Mouse (Mus musculus) lung, postnatal 36 days (tissue): Measurements from ENCODE around the gene Pcdh19.

ENCODE experiments used
- DNase-seq: peaks from one replicate; pipeline ENCODE4 v3.0.0; 2022; ENCODE audit warnings: mixed read lengths

The Pcdh19 gene

DNA sequence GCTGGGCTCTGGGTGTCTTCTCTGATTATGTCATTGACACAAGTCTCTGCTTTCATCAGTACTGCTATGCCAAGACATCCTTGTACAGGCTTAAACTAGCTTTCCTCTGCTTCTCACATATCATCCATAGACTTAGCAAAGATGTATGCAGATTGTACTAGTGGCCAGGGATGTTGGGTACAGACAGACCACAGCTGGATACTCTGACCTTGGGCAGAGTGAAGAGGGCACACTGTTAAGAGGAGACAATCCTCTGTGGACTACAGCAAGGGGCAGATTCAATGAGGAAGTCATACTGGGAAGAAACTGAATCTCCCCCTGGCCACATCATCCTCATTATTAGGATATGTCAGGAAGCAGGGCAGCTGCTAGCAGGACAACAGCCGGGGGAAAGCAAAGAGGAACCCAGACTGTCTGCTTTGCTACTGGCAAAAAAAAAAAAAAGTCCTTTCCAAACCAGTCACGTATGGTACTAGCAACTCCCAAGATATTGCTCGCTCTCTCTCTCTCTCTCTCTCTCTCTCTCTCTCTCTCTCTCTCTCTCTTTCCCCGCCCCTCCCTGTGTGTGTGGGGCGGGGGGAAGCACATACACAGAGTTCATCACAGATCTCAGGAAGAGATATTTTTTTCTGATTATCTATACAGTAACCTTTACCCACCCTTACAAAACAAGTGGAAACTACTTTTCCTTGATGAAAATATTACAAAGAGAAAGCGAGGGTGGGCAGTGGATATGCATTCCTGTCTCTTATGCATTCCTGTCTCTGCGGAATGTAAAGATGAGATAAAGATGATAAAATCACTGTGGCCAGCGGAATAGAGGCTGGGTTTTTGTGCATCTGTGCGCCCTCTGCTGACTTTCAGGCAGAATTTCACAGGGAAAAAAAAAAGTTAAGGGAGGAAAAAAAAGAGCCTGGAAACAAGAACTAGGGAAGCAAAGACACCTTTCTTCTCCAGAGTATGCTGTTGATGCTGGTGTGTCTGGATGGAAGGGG is 31.2 kb downstream of the Pcdh19 start:
- no peak for DNase-seq

DNA sequence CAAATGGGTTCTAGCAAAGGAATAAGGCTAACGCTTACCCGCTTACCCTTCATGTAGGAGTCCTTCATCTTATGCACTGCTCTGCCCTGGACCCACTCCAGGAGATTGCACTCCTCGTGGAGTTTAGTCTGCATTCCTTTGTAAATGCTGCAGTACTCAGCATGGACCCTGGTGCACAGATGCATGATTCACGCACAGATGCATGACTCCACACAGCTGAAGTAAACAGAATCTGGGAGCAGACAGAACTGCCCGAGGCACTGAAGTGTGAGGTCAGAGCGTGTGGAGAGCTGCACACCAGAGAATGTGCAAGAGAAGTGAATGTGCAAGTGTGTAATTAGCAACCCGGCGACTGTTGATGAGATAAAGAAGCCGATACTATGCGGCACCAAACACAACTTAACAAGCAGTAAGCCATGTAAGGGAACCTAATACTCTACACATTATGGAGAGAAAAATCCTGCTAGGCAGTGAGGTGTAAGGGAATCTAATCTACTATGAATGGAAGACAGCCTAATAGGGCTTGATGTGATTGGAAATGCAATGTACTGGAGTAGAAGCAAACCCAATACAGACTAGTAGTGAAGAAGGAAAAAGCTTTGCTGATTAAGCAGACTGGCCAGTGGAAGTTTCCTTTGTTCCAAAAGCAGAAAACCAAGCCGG is 32.8 kb downstream of the Pcdh19 start:
- no peak for DNase-seq

DNA sequence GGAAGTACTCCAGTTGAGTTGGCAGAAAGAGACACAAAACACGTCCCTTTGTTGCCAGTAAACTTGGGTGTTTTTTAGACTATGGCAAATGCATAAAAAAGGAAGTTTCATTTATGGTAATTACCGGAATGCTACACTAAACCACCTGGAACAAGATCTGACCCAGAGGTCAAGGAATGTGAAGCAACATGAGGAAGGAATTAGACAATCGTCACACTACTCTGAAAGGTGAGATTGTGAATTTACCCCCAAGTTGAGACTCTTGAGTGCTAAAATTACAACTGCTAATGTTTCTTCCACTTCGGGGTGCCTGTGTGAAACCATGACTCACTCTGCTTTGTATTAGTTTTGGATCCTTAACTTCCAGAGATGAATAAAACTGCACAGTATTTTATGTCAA is 33.6 kb downstream of the Pcdh19 start:
- no peak for DNase-seq

DNA sequence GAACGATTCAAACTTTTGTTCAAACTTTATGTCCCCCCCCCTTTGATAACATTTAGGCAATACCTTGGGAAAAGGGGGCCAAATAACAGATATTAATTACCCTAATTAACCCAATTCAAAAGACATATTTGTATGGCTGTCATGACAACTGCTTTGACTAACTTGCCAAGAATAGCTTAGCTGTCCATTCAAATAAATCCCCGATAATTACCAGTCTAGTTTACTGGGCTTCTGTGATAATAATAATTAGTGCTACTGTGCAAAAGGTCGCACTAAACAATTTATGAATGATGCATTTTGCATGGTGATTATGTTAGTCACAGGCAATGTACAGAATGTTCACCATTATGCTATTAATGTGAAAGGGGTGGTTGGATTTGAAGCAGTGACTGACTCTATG is 35.7 kb downstream of the Pcdh19 start:
- no peak for DNase-seq

DNA sequence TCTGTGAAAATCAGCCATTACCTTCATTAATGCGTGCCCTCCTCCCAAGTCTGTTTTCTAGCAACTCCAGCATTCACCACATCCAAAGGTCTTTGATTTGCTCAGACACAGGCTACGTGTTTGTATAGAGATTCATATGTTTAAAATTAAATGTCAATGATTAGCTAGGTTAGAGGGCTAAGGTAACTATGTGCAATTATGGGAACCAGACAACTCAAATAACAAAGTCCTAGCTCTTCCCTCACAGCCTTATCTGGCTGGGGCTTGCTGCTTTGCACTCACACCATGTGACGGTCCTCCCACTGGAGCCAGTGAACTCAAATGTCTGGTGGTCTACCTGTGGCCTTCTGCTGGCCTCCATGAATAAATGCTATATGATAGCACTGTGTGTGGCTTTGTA is 38.4 kb downstream of the Pcdh19 start:
- no peak for DNase-seq

DNA sequence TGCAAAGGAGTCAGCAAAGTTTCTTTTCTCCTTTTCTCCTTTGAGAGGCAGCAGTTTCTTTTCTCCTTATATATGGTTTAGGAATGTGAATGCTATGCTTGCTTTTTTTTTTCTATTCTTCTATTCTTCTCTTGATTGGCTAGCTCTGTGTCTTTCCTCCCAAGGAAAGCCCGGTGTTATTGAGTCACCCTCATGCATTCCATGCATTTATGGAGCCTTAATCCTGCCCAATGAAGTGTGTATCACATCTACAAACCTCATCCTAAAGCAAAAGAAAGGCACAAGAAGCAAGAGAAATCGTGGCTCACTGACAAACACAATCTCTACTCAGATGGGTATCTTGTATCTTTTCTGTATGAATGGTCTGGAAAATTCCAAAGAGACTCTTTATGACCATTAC is 41.0 kb downstream of the Pcdh19 start:
- no peak for DNase-seq

DNA sequence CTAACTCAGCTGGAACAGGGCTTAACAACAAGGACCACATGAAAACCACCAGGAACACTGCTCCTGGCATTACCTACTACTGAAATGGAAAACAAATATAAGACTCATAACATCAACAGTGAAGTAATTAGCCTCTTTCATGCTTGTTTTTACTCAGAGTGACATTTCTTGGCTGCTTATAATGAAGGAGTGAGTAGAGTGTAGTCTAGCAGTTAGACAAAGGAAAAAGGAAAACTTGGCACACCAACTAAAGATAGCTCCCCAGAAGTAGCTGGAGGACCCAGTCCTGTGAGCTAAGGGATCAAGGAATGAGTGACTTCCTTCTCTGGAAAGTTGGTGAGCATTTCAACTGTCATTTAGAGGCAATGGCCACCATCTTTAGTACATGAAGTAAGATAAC is 49.3 kb downstream of the Pcdh19 start:
- no peak for DNase-seq

DNA sequence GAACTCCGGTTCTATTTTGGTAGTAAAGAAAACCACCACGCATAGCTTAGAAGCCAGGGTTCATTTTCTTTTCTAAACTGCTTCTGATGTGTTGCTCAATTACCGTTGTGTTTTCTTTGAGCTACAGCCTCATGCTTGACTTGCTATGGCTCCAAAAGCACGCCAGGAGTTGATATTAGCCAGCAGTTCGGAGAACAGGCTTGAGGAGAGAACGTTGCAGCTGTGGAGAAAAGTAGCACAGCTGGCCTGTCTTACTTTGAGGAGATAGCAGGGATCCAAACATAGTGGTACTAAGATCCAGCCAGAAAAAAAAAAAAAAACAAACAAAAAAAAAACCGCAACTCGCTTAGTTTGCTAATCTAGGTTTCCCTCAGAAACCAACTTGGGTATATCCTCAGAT is 59.2 kb downstream of the Pcdh19 start:
- peak; percentile 40 for DNase-seq

DNA sequence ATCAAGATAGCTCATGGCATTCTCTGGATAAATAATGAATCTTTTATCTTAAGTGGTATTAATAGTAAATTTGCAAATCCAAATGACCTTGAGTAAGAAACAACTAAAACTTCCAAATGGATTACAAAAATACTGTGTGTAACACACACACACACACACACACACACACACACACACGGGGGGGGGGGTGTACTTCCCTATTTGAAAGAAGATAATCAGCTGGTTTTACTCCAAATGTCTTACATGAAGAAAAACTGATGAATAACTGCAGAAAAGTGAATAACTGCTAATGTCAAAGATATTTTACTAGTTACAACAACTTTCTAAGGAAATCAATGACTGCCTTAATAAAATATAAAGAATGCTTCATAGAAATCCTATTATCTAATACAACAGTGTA is 70.6 kb downstream of the Pcdh19 start:
- DNase-seq = no peak

DNA sequence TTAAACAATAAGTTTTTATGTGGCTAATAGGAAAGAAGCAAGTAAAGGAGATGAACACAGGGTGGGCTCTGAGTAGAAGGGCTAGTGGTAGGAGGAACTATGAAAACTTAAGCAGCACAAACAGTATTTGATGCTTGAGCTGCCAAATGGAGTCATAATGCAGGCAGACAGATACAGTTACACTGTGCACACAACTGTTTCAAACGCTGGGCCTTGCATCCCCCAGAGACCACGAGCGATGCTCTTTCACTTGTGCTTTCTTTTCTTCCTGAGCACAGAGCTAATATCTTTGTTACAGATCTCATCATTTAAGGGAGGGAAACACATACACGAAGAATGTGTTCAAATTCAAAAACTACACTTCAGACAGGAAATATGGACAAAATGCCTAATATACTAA is 83.0 kb downstream of the Pcdh19 start:
- DNase-seq = no peak

DNA sequence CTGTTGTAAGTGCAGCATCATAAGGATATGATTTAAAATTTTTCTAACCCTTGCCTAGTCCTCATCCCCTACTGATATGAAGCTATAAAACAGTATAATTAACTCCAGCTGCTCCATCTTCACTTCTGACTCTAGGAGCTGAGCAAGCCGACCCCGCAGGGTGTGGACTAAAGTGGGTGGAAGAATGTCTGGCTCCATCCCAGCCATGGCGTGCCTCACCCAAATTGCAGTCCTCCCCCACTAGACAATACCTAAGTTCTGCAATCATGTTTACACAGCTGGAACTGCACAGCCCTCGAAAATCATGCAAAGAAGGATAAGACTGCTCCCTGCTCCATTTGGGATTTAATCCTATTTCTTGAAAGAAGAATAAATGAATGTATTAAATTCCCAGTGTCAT is 84.5 kb downstream of the Pcdh19 start:
- peak; percentile 15 for DNase-seq

DNA sequence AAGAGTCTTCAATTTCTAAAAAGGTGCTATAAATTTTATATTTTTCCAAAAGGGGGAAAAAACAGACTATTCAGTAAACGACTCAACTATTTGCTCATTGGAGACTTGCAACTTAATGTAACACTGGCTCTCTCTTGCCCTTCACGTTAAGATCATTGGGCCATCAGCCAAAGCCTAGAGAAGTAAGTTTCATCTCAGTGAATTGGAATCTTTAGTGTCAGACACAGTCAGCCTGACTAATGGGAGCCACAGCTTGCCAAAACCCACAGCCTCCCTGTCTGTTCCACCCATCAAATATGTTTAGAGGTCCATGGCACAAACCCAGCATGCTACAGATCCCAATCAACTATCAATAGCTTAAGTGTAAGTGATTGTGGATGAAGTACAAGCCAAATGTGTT is 86.7 kb downstream of the Pcdh19 start:
- DNase-seq = no peak

DNA sequence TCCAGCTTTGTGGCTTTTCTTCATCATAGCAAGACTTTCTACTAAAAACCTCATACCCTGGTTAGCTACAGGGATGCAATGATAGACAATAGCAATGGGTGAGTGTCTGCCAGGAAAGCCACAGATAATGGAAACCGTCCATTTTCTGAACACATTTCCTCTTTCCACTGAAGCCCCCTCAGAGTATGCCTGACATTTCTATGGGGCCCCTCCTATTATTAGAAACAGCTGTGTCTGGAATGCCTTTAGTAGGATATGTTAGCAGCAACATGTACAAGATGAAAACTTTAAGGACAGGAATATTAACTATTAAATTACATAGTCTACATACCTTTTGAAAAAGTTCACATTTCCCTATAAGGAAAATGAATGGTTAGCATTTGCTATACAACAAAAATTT is 87.1 kb downstream of the Pcdh19 start:
- no peak for DNase-seq

DNA sequence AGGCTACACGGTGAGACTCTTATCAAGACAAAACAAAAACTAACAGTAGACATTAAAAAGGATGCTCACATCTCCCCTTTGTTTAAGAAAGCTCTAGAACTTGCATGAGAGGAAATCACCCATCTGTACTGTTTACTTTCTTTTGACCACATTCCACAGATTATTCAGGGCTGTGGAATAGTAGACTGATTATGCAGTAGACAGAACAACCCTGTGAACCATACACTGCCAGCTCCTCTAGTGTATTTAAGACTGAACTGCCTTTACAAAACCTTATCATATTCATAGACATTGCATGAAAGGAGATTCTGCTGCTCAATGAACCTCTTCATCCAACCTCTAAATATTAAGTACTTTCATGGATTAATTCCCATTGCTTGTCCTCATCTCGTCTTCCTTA is 87.6 kb downstream of the Pcdh19 start:
- no peak for DNase-seq

DNA sequence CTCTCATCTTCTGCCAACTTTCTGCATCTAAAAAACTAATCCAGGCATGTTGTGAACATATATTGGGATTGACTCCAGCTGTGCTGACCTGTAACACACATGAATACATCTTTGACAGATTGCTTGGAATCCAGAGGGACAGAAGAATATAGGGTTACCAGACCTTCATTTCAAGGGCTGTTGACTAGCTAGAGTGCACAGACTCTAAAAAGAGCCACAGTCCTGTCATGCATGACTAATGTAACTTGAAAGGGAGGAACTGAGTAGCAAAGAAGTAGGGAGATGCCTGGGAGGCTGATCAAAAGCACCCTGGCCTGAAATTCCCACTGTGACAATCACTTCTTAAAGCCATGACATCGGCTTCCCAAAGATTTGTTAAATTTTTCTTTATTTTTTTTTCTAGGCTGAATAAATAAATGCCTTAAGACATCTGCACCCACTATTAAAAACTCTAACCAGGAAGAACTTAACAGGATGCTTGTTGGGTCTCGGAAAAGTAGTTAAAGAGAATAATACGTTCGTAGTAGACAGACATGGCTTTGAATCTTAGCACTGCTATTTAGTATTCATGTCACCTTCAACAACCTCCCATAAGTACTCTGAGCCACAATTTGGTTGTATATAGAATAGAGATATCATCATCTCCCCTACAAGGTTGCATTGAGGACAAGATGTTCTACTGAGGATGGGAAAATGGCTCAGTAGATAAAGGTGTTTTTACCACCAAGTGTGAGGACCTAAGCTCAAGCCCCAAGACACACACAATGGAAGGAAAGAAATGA is 113.0 kb downstream of the Pcdh19 start:
- no peak for DNase-seq

DNA sequence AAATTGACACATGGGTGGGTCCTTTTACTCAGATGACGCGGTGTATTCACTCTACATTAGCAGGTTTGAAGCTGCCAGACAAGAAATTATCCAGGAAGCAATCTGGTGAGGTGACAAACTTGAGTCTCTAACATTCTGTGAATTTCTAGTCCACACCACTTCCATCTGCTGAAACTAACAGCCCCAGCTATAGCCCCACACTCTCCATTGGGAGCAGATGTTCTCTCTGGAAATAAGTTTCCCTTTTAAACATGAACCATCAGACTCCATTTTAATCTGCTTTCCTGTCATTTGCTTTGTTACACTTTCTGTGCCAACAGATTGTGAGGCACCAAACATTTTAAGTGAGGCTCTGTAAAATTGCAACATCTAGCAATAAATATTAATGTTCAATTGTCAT is 123.4 kb downstream of the Pcdh19 start:
- no peak for DNase-seq
